Mouse (Mus musculus): Measurements from ENCODE around the gene Macf1. TPM values are rescaled to one million over a fixed set of nuclear protein-coding genes. Genes with fewer than 3 reads are reported as not detected.
A peak's percentile ranks its signal among the peaks of the same experiment; 100 is the strongest.

Macf1 gene
- polyA plus RNA-seq (2012; rRNA removed), result 14.9 and 22.3 TPM in 2 replicates

- Histone ChIP-seq H3K27ac (ENCODE audit: insufficient read depth, low read depth, low read length) (no peak within 1 kb of the TSS), H3K27me3 (ENCODE audit: control insufficient read depth, insufficient read depth, low read length) (peaks cover 19% of the 10 kb centered on the region), H3K36me3 (ENCODE audit: control insufficient read depth, insufficient read depth, low read length) (no peaks in the 10 kb centered on the region), H3K4me3 (ENCODE audit: low read depth, low read length) (no peak within 1 kb of the TSS), H3K4me1 (ENCODE audit: control insufficient read depth, insufficient read depth, insufficient read length, low read length) (peaks cover 9% of the 10 kb centered on the region; the same call in 1 of the 2 replicates)
- 80% methylated on average over 3 of the region's 3 CpGs for WGBS
- no peak for TF ChIP-seq CTCF (IDR thresholded peaks at IDR 0.05; ENCODE audit: extremely low read depth, insufficient read length, insufficient replicate concordance, low read depth, low read length)
- TF ChIP-seq POLR2A (IDR thresholded peaks at IDR 0.05; ENCODE audit: low read depth, low read length), result no peak
These were observed at the start of gene Macf1 for GRCm38 (mm10) chr4:123684260-123684659. Macf1 (minus strand) TSS chr4:123684360.

- TF ChIP-seq CTCF (IDR thresholded peaks at IDR 0.05; ENCODE audit: extremely low read depth, insufficient read length, insufficient replicate concordance, low read depth, low read length), result no peak
- TF ChIP-seq POLR2A (IDR thresholded peaks at IDR 0.05; ENCODE audit: low read depth, low read length), result no peak
- Histone ChIP-seq H3K27me3 (ENCODE audit: control insufficient read depth, insufficient read depth, low read length) (no peaks in the 10 kb centered on the region; the same call in 1 of the 2 replicates), H3K4me1 (ENCODE audit: control insufficient read depth, insufficient read depth, insufficient read length, low read length) (no peaks in the 10 kb centered on the region), H3K27ac (ENCODE audit: insufficient read depth, low read depth, low read length) (no peak overlapping the region), H3K4me3 (ENCODE audit: low read depth, low read length) (no peak overlapping the region), H3K36me3 (ENCODE audit: control insufficient read depth, insufficient read depth, low read length) (peaks cover 28% of the 10 kb centered on the region)
- 89% methylated on average over 9 of the region's 9 CpGs for WGBS
These were observed 49.4 kb upstream of the Macf1 start for GRCm38 (mm10) chr4:123733532-123733931.

GRCm38 (mm10) chr4:123732921-123733320 lies 48.8 kb upstream of the Macf1 start:
- WGBS, result 85% methylated on average over 2 of the region's 2 CpGs
- no peaks in the 10 kb centered on the region for H3K4me1 ChIP-seq (ENCODE audit: control insufficient read depth, insufficient read depth, insufficient read length, low read length)
- no peak for TF ChIP-seq POLR2A (IDR thresholded peaks at IDR 0.05; ENCODE audit: low read depth, low read length)
- no peak for TF ChIP-seq CTCF (IDR thresholded peaks at IDR 0.05; ENCODE audit: extremely low read depth, insufficient read length, insufficient replicate concordance, low read depth, low read length)
- no peak overlapping the region for H3K4me3 ChIP-seq (ENCODE audit: low read depth, low read length)
- H3K36me3 ChIP-seq (ENCODE audit: control insufficient read depth, insufficient read depth, low read length), result peaks cover 23% of the 10 kb centered on the region
- no peaks in the 10 kb centered on the region for H3K27me3 ChIP-seq (ENCODE audit: control insufficient read depth, insufficient read depth, low read length)
- H3K27ac ChIP-seq (ENCODE audit: insufficient read depth, low read depth, low read length), result no peak overlapping the region

- Histone ChIP-seq H3K27me3 (ENCODE audit: control insufficient read depth, insufficient read depth, low read length) (no peaks in the 10 kb centered on the region), H3K4me3 (ENCODE audit: low read depth, low read length) (no peak overlapping the region), H3K27ac (ENCODE audit: insufficient read depth, low read depth, low read length) (no peak overlapping the region), H3K36me3 (ENCODE audit: control insufficient read depth, insufficient read depth, low read length) (peaks cover 19% of the 10 kb centered on the region), H3K4me1 (ENCODE audit: control insufficient read depth, insufficient read depth, insufficient read length, low read length) (no peaks in the 10 kb centered on the region)
- TF ChIP-seq POLR2A (IDR thresholded peaks at IDR 0.05; ENCODE audit: low read depth, low read length) (no peak), CTCF (IDR thresholded peaks at IDR 0.05; ENCODE audit: extremely low read depth, insufficient read length, insufficient replicate concordance, low read depth, low read length) (no peak)
- 90% methylated on average over 4 of the region's 4 CpGs for WGBS
These were observed 48.2 kb upstream of the Macf1 start for GRCm38 (mm10) chr4:123732163-123732910.

GRCm38 (mm10) chr4:123721761-123722160 lies 37.6 kb upstream of the Macf1 start:
- 79% methylated on average over 4 of the region's 4 CpGs for WGBS
- H3K27me3 ChIP-seq (ENCODE audit: control insufficient read depth, insufficient read depth, low read length), result no peaks in the 10 kb centered on the region
- no peak for TF ChIP-seq POLR2A (IDR thresholded peaks at IDR 0.05; ENCODE audit: low read depth, low read length)
- TF ChIP-seq CTCF (IDR thresholded peaks at IDR 0.05; ENCODE audit: extremely low read depth, insufficient read length, insufficient replicate concordance, low read depth, low read length), result no peak
- H3K36me3 ChIP-seq (ENCODE audit: control insufficient read depth, insufficient read depth, low read length), result no peaks in the 10 kb centered on the region
- H3K27ac ChIP-seq (ENCODE audit: insufficient read depth, low read depth, low read length), result no peak overlapping the region
- 0 out of 2 replicates have a peak, but pooled peaks cover 2% of the 10 kb centered on the region for H3K4me1 ChIP-seq (ENCODE audit: control insufficient read depth, insufficient read depth, insufficient read length, low read length)
- H3K4me3 ChIP-seq (ENCODE audit: low read depth, low read length), result no peak overlapping the region

GRCm38 (mm10) chr4:123718434-123718780 lies 34.2 kb upstream of the Macf1 start:
- Histone ChIP-seq H3K27ac (ENCODE audit: insufficient read depth, low read depth, low read length) (peak overlapping the region; percentile 81), H3K4me3 (ENCODE audit: low read depth, low read length) (peak overlapping the region; percentile 91), H3K36me3 (ENCODE audit: control insufficient read depth, insufficient read depth, low read length) (peaks cover 19% of the 10 kb centered on the region), H3K4me1 (ENCODE audit: control insufficient read depth, insufficient read depth, insufficient read length, low read length) (0 out of 2 replicates have a peak, but pooled peaks cover 2% of the 10 kb centered on the region), H3K27me3 (ENCODE audit: control insufficient read depth, insufficient read depth, low read length) (no peaks in the 10 kb centered on the region)
- TF ChIP-seq POLR2A (IDR thresholded peaks at IDR 0.05; ENCODE audit: low read depth, low read length) (no peak), CTCF (IDR thresholded peaks at IDR 0.05; ENCODE audit: extremely low read depth, insufficient read length, insufficient replicate concordance, low read depth, low read length) (no peak)
- WGBS, result 9% methylated on average over 7 of the region's 7 CpGs

- H3K4me3 ChIP-seq (ENCODE audit: low read depth, low read length), result peak within 1 kb of the TSS; percentile 91
- peak within 1 kb of the TSS; percentile 81 for H3K27ac ChIP-seq (ENCODE audit: insufficient read depth, low read depth, low read length)
- TF ChIP-seq CTCF (IDR thresholded peaks at IDR 0.05; ENCODE audit: extremely low read depth, insufficient read length, insufficient replicate concordance, low read depth, low read length) (no peak), POLR2A (IDR thresholded peaks at IDR 0.05; ENCODE audit: low read depth, low read length) (peak; percentile 84)
- WGBS, result under 1% methylated on average over 40 of the region's 40 CpGs
- H3K36me3 ChIP-seq (ENCODE audit: control insufficient read depth, insufficient read depth, low read length), result peaks cover 21% of the 10 kb centered on the region
- no peaks in the 10 kb centered on the region for H3K27me3 ChIP-seq (ENCODE audit: control insufficient read depth, insufficient read depth, low read length)
- 0 out of 2 replicates have a peak, but pooled peaks cover 2% of the 10 kb centered on the region for H3K4me1 ChIP-seq (ENCODE audit: control insufficient read depth, insufficient read depth, insufficient read length, low read length)
These were observed 33.6 kb upstream of the Macf1 start, which contains the start of gene Ndufs5 for GRCm38 (mm10) chr4:123717574-123718433. Ndufs5 (minus strand) TSS chr4:123718202.
